Mouse (Mus musculus): Measurements from ENCODE around the gene Gm5426.

DNA sequence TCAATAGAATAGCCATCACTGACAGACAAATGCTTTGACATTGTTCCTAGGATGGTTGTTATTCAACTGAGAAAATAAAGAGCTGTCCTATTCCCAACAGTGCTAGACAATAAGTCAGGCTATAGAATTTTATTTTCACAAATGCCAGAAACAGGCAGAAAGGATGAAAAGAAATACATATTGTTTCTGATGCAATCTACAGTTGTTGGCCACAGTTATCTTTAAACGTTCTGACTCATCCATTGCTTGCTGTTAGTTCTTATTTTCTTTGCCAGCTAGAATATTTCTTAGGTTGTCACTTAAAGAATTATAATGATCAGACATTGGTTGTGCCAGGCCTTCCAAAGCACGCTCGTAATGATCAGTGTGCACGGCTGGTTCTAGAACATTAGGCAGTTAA is 35.4 kb upstream of the Gm5426 start:
- no peak for TF ChIP-seq EP300 (IDR thresholded peaks at IDR 0.05; ENCODE audit: low read depth)
- TF ChIP-seq CTCF (IDR thresholded peaks at IDR 0.05; ENCODE audit: low read depth): no peak

Data from liver, embryonic 14.5 days (tissue).